Mouse (Mus musculus) heart, embryonic 10.5 days (tissue): ENCODE results near the gene Whrn. TPM values are rescaled to one million over a fixed set of nuclear protein-coding genes. Genes with fewer than 3 reads are reported as not detected.

Experiments used
- DNase-seq: peaks from one replicate; pipeline ENCODE4 v3.0.0-alpha.2; 2017; ENCODE audit warnings: low spot score
- H3K27ac ChIP-seq: fragments of 300-500 bp; sonication (generic); 2 replicates; pipeline ENCODE4 v1.5.1; 2016; ENCODE audit warnings: mild to moderate bottlenecking
- H3K27me3 ChIP-seq: fragments of 300-500 bp; sonication (generic); 2 replicates; pipeline ENCODE4 v1.6.1; 2016; ENCODE audit warnings: mild to moderate bottlenecking; ENCODE audit not compliant: poor library complexity, insufficient read depth, severe bottlenecking
- H3K36me3 ChIP-seq: fragments of 300-500 bp; sonication (generic); 2 replicates; pipeline ENCODE4 v1.6.1; 2016; ENCODE audit warnings: mild to moderate bottlenecking, moderate library complexity
- H3K4me1 ChIP-seq: fragments of 300-500 bp; sonication (generic); 2 replicates; pipeline ENCODE4 v1.6.1; 2016; ENCODE audit warnings: mild to moderate bottlenecking
- H3K4me3 ChIP-seq: fragments of 300-500 bp; sonication (generic); 2 replicates; pipeline ENCODE4 v1.5.1; 2016; ENCODE audit warnings: mild to moderate bottlenecking, moderate library complexity
- H3K9me3 ChIP-seq: fragments of 300-500 bp; sonication (generic); 2 replicates; pipeline ENCODE4 v1.6.1; 2016; ENCODE audit warnings: mild to moderate bottlenecking, moderate library complexity
- WGBS: fragments of 180-500 bp; shearing (Covaris S2); methylation state at CpG from one replicate; pipeline ENCODE4 v1.1.7; 2016; 5-methylcytosine and 5-hydroxymethylcytosine counted together
- polyA plus RNA-seq: library from polyadenylated mRNA; unstranded; fragments of >200 nt; fragmentation: Nextera tagmentation; extraction: Ambion mirVana; gene quantifications from 2 replicates; pipeline ENCODE4 v1.2.1, GENCODE M21; 2016

Gene Whrn
- polyA plus RNA-seq, 1 experiment from 2014 or later: 5.3 TPM

DNA sequence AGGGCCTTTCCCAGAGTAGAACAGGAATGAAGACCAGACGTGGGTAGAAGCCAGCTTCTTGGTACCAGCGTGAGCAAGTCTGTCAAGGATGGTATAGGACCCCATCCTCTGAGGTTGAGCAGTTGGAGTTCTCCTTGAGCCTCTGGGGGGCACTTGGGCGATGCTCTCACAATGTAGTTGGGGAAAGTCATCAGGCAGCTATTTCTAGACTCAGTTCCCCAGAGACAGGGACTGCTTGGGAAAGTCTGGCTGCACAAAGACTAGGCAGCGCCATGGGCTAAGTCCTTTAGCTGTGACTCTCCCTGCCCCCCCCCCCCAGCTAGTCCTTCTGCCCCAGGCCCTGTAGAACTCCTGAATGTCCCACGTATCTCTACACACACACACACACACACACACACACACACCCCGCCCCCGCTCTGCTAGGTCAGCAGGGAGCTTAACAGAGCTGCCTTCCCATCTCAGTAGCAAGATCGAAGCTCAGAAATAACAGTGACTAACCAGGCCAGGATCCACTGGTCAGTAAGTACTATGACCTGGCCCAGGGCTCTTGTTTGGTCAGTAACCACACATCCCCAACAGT lies 96.0 kb downstream of the Whrn start:
- WGBS: 48% methylated on average over 8 of the region's 8 CpGs
- peaks cover 12% of the 10 kb centered on the region for H3K36me3 ChIP-seq
- H3K4me3 ChIP-seq: no peak overlapping the region
- peaks cover 56% of the 10 kb centered on the region for H3K4me1 ChIP-seq
- H3K27me3 ChIP-seq: no peaks in the 10 kb centered on the region
- DNase-seq: no peak
- peak overlapping the region; percentile 57; the same call in 1 of the 2 replicates for H3K27ac ChIP-seq
- no peaks in the 10 kb centered on the region for H3K9me3 ChIP-seq

DNA sequence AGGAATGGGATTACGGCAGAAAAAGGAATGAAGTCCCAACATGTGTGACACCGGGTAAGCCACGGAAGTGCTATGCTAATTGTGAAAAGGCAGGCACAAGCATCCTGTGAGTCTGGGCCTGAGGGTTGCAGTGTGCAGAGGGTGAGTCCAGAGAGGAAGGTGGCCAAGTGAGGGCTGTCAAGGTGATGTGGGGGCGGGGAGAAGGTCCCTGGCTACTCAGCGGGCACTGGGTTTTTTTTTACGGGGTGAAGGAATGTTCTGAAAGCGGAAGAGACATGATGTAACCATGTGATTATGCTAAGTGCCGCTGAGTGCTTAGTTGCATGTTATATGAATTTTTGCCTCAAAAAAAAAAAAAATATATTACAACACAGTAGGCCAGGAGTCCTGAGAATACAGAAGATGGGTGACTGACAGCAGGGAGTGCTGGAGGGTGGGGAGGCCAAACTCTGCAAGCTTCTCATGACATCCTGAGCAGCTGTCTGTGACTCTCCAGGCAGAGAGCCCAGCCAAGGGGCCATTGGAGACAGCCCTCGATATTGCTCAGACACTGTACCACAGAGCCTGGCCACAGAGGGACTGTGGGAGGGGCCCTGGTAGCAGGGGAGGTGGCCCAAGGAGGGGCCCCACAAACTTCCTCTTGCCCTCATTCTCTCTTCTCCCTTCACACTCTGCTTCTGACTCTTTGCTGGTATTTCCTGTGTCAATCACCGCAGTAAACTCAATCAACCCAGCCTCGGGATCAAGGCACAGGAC lies 96.8 kb downstream of the Whrn start:
- Histone ChIP-seq H3K9me3 (no peaks in the 10 kb centered on the region), H3K27me3 (no peaks in the 10 kb centered on the region), H3K4me3 (no peak overlapping the region), H3K4me1 (peaks cover 50% of the 10 kb centered on the region), H3K27ac (peak overlapping the region; percentile 57; the same call in 1 of the 2 replicates), H3K36me3 (peaks cover 19% of the 10 kb centered on the region)
- DNase-seq: no peak
- 53% methylated on average over 11 of the region's 11 CpGs for WGBS

DNA sequence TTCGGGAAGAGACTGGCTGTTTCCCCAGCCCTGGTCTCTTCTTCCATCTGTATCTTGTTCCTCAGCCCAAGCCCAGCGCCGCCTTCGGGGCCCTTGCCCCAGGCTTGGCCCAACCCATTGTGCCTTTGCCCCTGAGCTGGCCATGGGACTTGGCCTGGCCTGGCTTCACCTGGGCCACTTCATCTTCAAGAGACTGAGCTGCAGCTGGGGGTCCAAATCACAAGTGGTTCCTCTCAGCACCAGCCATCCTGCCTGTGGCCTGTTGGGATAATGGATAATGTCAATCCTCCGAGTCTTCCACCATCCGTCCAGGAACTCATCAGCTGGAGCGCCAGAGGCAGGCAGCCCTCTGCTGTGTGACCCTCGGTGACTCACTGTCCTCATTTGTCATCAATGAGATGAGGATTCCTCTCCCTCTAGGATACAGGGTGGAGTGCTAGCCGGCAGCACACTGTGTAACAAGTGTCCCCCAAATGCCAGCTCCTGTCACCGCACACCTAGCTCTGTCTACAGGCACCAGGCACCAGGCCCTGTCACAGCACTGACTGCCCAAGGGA lies 97.7 kb downstream of the Whrn start:
- Histone ChIP-seq H3K4me3 (no peak overlapping the region), H3K36me3 (peaks cover 19% of the 10 kb centered on the region), H3K27ac (no peak overlapping the region), H3K4me1 (peaks cover 43% of the 10 kb centered on the region), H3K27me3 (no peaks in the 10 kb centered on the region), H3K9me3 (no peaks in the 10 kb centered on the region)
- DNase-seq: no peak
- WGBS: 72% methylated on average over 10 of the region's 10 CpGs

DNA sequence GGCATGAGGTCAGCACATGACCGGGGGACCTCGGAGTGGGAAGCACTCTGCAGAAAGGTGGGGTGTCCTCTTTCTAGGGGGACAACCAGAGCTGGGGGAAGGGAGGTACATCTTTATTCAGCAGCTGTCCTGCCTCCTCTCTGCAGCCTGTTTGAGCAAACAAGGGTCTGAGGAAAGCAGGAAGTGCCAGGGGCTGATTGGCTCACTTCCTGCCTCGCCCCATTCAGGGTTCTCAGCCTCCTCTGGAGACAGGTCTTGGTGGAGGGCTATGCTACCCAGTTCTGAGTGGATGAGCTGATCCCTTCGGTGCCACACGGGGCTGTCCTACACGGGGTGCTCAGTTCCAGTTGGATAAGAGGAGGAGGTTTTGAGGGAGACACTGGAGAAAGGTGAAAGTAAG lies 104.5 kb downstream of the Whrn start:
- 72% methylated on average over 6 of the region's 6 CpGs for WGBS
- no peaks in the 10 kb centered on the region for H3K27me3 ChIP-seq
- no peak overlapping the region for H3K4me3 ChIP-seq
- H3K36me3 ChIP-seq: peaks cover 29% of the 10 kb centered on the region
- DNase-seq: no peak
- no peaks in the 10 kb centered on the region for H3K9me3 ChIP-seq
- peaks cover 25% of the 10 kb centered on the region for H3K4me1 ChIP-seq
- H3K27ac ChIP-seq: peak overlapping the region; percentile 62

DNA sequence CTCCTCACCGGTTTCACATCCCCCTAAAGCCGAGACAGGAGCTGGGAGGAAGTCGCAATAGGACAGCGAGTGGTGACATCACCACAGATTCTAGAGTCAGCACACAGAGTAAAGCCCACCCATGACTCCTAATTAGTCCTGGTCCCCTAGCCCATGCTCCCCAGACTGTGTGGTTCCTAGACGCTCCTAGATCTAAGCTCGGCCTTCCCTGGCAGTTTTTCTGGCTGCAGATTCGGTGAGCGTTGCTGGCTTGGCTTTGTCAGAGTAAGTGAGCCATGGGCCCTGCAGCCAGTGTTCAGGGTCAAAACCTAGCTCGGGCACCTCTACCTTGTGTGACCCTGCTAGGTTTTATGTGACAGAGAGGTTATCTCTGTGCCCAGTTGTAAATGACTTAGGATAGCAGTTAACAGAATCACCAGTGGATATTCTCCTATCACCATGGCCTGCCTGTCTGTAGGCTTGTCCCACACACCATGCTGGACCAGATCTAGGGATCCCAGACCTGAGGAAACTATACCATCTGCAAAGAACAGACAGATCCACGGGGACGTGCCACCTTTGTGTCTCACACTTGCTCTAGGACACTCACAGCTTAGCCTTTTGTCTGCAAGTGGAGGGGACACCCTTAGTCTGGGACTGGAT lies 105.8 kb downstream of the Whrn start:
- whole genome bisulfite sequencing: 59% methylated on average over 11 of the region's 11 CpGs
- H3K36me3 ChIP-seq: peaks cover 25% of the 10 kb centered on the region
- DNase-seq: no peak

DNA sequence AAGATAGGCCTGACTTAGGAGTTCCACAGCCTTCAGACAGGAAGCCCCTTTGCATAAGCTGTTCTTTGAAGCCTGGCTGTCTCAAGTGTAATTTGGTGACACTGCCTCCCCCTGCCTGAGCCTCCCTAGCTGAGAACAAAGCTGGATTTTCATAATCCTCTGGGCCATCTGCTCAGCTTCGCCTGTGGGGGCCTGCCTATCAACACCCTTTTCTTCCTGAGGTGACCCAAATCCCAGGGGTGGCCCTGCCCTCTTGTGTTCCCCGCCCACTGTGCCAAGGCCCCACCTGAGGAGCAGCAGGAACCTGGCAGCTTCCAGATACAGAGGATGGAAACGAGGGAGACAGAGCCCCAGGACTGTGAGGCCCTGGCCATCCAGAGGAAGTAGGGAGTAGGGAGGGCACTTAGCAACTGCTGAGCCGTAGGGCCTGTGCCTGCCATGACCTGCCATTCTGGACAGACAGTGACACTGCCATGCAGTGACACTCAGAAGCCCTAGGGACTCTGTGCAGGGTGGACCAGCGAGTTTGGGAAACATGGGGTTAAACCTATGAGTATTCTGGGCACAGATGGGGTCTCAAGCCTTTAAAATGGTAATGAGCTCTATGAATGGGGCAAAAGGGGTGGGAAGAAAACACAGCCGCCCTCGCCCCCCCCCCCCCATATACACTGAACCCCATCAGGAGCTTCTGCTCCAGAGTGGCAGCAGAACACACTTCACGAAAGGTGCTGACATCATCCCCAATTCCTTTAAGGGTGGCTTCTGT lies 106.5 kb downstream of the Whrn start:
- DNase-seq: no peak
- Histone ChIP-seq H3K4me3 (no peak overlapping the region), H3K27me3 (no peaks in the 10 kb centered on the region), H3K27ac (no peak overlapping the region), H3K36me3 (peaks cover 18% of the 10 kb centered on the region), H3K9me3 (no peaks in the 10 kb centered on the region), H3K4me1 (peaks cover 25% of the 10 kb centered on the region)
- WGBS: 40% methylated on average over 8 of the region's 8 CpGs

More for the DNA sequence above, 105.8 kb downstream of the Whrn start:
- Histone ChIP-seq H3K9me3 (no peaks in the 10 kb centered on the region), H3K4me1 (peaks cover 25% of the 10 kb centered on the region), H3K4me3 (no peak overlapping the region), H3K27me3 (no peaks in the 10 kb centered on the region), H3K27ac (peak overlapping the region; percentile 22; the same call in 1 of the 2 replicates)

DNA sequence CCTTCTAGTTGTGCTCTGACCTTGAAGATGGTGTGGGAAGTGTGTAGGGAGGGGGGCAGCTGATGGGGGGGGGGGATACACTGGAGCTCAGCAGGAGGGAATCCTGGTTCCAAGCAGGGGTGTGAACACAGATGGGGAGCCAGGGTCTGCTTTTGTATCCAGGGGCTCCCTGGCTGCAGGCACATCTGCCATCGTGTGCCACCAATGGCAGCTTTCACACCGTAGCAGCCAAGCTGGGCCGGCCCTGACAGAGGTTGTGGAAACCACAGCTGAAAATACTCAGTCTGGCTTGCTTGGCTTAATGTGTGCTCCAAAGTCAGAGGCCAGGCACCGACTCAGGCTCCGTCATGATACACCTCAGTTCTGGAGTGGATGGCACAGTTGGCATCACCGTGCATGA lies 107.8 kb downstream of the Whrn start:
- Histone ChIP-seq H3K27me3 (no peaks in the 10 kb centered on the region), H3K9me3 (no peaks in the 10 kb centered on the region), H3K27ac (no peak overlapping the region), H3K4me1 (peaks cover 21% of the 10 kb centered on the region), H3K36me3 (peaks cover 20% of the 10 kb centered on the region; the same call in 1 of the 2 replicates), H3K4me3 (no peak overlapping the region)
- 71% methylated on average over 6 of the region's 6 CpGs for WGBS
- DNase-seq: no peak

DNA sequence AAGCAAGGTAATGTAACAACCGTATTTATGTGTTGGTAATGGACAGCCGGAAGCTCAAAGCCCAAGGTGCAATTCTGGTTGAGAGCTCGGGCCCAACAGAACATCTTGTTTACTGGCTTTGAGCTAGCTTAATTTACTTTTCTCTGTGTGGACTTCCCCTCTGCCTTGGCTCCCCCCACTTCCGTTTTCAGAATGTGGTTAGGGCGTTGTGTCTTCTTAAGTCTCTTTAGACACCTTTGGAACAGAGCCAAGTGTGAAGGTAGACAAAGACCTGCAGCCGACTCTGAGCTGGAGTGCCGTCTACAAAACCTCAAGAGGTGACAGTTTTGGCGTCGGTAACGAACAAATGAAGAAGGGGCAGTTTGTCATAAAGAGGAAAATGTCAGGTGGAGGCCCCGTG lies 110.0 kb downstream of the Whrn start:
- WGBS: 90% methylated on average over 11 of the region's 11 CpGs
- H3K9me3 ChIP-seq: no peaks in the 10 kb centered on the region
- no peak overlapping the region for H3K4me3 ChIP-seq
- DNase-seq: no peak
- no peak overlapping the region for H3K27ac ChIP-seq
- H3K27me3 ChIP-seq: no peaks in the 10 kb centered on the region
- H3K36me3 ChIP-seq: peaks cover 38% of the 10 kb centered on the region
- H3K4me1 ChIP-seq: peaks cover 11% of the 10 kb centered on the region

DNA sequence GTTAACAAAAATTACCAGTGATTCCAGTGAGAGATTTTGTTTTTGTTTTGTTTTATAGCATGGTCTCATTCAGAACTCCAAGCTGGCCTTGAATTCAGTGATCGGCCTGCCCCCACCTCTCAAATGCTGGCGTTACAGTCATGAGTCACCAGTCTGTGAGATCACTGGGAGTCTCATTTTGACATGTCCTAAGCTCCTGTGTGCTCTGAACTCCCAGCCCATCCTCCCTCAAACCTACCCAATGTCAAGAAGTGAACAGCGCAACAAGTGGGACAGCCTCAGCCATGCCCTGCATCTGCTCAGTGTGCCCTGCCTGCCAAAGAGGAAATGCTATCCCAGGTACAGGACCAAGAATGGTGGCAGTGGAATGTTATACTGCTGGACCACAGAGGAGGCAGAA lies 110.5 kb downstream of the Whrn start:
- H3K27ac ChIP-seq: no peak overlapping the region
- no peak overlapping the region for H3K4me3 ChIP-seq
- peaks cover 11% of the 10 kb centered on the region for H3K4me1 ChIP-seq
- H3K36me3 ChIP-seq: peaks cover 37% of the 10 kb centered on the region
- H3K27me3 ChIP-seq: no peaks in the 10 kb centered on the region
- no peaks in the 10 kb centered on the region for H3K9me3 ChIP-seq
- no peak for DNase-seq
- 84% methylated on average over 3 of the region's 3 CpGs for WGBS

DNA sequence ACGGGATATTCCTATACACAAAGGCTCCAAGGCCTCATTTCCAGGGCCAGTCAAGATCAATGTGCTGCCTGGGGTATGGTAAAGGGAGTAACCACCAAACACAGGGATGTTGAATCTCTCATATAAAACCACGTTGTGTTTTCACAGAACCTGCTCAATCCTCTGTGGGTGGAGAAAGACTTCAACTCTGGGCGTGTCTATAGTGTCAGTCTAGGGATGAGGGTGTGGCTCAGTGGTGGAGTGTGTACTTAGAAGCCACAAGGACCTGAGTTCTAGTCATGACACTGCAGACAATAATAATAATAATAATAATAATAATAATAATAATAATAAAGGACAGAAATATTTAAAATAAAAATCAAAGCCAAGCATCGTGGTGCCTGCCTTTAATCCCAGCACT lies 111.5 kb downstream of the Whrn start:
- WGBS: 89% methylated on average over 4 of the region's 4 CpGs
- DNase-seq: no peak
- no peaks in the 10 kb centered on the region for H3K27me3 ChIP-seq
- H3K9me3 ChIP-seq: no peaks in the 10 kb centered on the region
- no peak overlapping the region for H3K27ac ChIP-seq
- no peak overlapping the region for H3K4me3 ChIP-seq
- peaks cover 4% of the 10 kb centered on the region for H3K4me1 ChIP-seq
- peaks cover 43% of the 10 kb centered on the region for H3K36me3 ChIP-seq

DNA sequence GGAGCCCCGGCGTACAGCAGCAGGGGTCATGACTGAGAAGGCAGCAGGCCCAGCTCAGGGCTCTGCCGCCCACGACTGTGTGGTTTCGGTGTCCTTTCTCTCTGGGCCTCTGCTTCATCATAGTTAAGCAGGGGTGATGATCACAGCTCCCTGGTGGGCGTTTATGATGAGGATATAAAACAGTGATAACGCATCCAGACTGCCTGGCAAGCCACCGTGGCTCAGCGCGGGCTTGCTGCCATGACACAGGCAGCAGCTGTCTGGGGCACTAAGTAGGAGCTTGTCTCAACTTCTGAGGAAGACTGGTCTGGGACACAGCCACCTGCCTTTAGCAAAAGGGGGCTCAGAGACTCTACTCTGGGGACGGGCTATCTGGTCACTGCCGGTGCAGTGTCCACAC lies 112.3 kb downstream of the Whrn start:
- Histone ChIP-seq H3K4me3 (no peak overlapping the region), H3K36me3 (peaks cover 43% of the 10 kb centered on the region), H3K4me1 (no peaks in the 10 kb centered on the region), H3K9me3 (no peaks in the 10 kb centered on the region), H3K27me3 (no peaks in the 10 kb centered on the region), H3K27ac (no peak overlapping the region)
- WGBS: 89% methylated on average over 12 of the region's 12 CpGs
- no peak for DNase-seq

DNA sequence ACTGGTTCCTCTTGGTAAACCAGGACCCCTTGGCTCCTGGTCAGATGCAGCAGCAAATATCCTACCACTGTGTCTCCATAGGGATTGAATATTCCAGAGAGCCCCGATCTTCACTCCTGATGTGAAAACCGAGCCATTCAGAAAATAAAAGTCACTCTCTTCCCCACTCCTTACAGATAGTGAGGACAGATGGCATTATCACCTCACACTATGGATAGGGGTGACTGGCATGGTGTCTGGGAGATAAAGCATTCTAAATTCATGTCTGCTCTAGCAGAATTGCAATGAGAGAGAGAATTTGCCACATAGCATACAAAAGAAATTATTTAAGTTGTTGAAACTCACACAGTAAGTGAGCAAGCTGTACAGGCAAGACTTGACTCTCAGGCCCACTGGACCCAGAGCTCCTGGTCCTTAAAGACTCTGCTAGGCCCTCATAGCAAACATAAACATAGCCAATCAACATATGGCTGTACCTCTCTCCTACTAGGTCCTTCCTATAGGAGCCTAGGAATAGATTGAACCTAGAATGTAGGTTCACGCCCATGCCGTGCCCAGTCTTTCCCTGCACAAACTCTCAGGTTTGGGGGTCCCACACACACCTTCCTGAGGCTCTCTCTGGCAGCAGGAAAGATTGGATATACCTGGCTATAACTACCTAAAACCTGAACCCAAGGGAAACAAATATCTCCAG lies 113.0 kb downstream of the Whrn start:
- DNase-seq: no peak
- Histone ChIP-seq H3K36me3 (peaks cover 43% of the 10 kb centered on the region), H3K27me3 (no peaks in the 10 kb centered on the region), H3K9me3 (no peaks in the 10 kb centered on the region), H3K4me1 (no peaks in the 10 kb centered on the region), H3K27ac (no peak overlapping the region), H3K4me3 (no peak overlapping the region)
- WGBS: 72% methylated on average over 4 of the region's 4 CpGs
